Mouse (Mus musculus): ENCODE results near the gene Rnase11.

GRCm38 (mm10) chr14:51024820-51025219 lies 25.1 kb downstream of the Rnase11 start:
- TF ChIP-seq CTCF (IDR thresholded peaks at IDR 0.05; ENCODE audit: low read depth, low read length), result no peak
- no peak for TF ChIP-seq POLR2A (IDR thresholded peaks at IDR 0.05; ENCODE audit: insufficient read depth, low read length)
- no peak for TF ChIP-seq EP300 (IDR thresholded peaks at IDR 0.05; ENCODE audit: insufficient read depth, low read depth, low read length)

All from ES-Bruce4 (cell line).